Mouse (Mus musculus) midbrain, embryonic 11.5 days (tissue): ENCODE results near the gene Ttll1. TPM values are rescaled to one million over a fixed set of nuclear protein-coding genes. Genes with fewer than 3 reads are reported as not detected.
"Not testable (repeated sequence)": the region's sequence is repeated elsewhere in the genome, so short reads cannot be mapped to it uniquely, and the experiment has no call there.

Experiments
- ATAC-seq: fragments of 200-750 bp; cut with Nextera tagmentation; 2 replicates; pipeline ENCODE4 v1.8.0; 2017; ENCODE audit warnings: moderate TSS enrichment, moderate library complexity; ENCODE audit not compliant: low FRiP score
- DNase-seq: peaks from one replicate; pipeline ENCODE4 v3.0.0; 2015; ENCODE audit warnings: low spot score; ENCODE audit errors: missing footprints
- H3K27ac ChIP-seq: fragments of 300-500 bp; sonication (generic); 2 replicates; pipeline ENCODE4 v1.5.1; 2014; ENCODE audit warnings: low read depth, low read length
- H3K27me3 ChIP-seq: fragments of 300-500 bp; sonication (generic); 2 replicates; pipeline ENCODE4 v1.6.1; 2014; ENCODE audit warnings: mild to moderate bottlenecking, low read length, moderate library complexity, mixed read lengths; ENCODE audit not compliant: control insufficient read depth, insufficient read depth
- H3K36me3 ChIP-seq: fragments of 300-500 bp; sonication (generic); 2 replicates; pipeline ENCODE4 v1.6.1; 2014; ENCODE audit warnings: mild to moderate bottlenecking, low read length, moderate library complexity, mixed read lengths; ENCODE audit not compliant: control insufficient read depth, insufficient read depth
- H3K4me1 ChIP-seq: fragments of 300-500 bp; sonication (generic); 2 replicates; pipeline ENCODE4 v1.6.1; 2014; ENCODE audit warnings: low read length; ENCODE audit not compliant: control insufficient read depth, insufficient read depth
- H3K4me2 ChIP-seq: fragments of 300-500 bp; sonication (generic); 2 replicates; pipeline ENCODE4 v1.6.1; 2014; ENCODE audit warnings: mild to moderate bottlenecking, moderate library complexity
- H3K4me3 ChIP-seq: fragments of 300-500 bp; sonication (generic); 2 replicates; pipeline ENCODE4 v1.5.1; 2014; ENCODE audit warnings: low read depth, low read length
- H3K9ac ChIP-seq: fragments of 300-500 bp; sonication (generic); 2 replicates; pipeline ENCODE4 v1.6.1; 2014; ENCODE audit warnings: low read length
- H3K9me3 ChIP-seq: fragments of 300-500 bp; sonication (generic); 2 replicates; pipeline ENCODE4 v1.6.1; 2016; ENCODE audit warnings: low read length; ENCODE audit not compliant: control insufficient read depth
- WGBS: fragments of 180-500 bp; shearing (Covaris S2); extraction: QIAGEN DNeasy Blood & Tissue Kit; methylation state at CpG from one replicate; pipeline ENCODE4 v1.1.7; 2014; 5-methylcytosine and 5-hydroxymethylcytosine counted together
- polyA plus RNA-seq: library from polyadenylated mRNA; unstranded; fragments of >200 nt; fragmentation: Nextera tagmentation; extraction: Ambion mirVana; gene quantifications from 2 replicates; pipeline ENCODE4 v1.2.1, GENCODE M21; 2014

The Ttll1 gene
- polyA plus RNA-seq, 1 experiment from 2014 or later: 32.2 TPM

DNA sequence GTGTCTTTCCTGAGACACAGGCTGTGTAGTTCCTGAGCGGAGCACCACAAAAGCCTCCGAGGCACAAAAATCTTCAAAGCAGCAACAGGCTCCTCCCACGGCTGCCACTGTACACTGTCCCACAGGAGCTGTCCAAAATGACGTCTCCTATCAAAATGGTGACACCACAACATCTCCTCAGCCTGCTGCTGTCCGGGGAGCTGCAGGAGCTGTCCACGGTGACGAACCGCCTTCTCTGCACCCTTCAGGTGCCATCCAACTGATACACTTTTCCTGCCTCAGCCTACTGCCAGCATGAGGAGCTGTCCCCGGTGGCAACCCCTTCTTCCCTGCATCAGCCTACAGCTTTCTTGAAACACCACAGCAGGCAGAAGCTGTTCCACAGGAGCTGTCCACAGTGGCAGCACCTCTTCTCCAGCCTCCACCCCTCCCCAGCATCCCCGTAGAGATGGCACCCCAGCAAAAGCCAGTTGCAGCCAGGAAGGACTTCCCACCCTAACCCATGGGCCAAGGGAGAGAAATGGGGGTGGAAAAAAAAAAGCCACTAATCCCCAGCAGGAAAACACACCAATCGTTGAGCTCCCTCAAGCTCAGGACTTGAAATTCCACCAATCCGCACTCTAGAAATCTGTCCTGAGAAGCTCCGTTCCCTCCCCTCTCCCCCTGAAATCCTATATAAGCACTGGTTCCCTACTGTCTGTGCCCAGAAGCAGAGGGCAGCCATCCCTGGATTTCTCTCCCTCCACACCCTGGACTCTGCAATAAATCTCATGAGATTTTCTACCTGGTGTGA is 2.0 kb upstream of the Ttll1 start:
- Histone ChIP-seq H3K4me3 (no peak overlapping the region), H3K36me3 (no peaks in the 10 kb centered on the region), H3K9ac (no peak overlapping the region), H3K27ac (no peak overlapping the region), H3K4me1 (no peaks in the 10 kb centered on the region), H3K27me3 (no peaks in the 10 kb centered on the region), H3K4me2 (no peak overlapping the region), H3K9me3 (no peaks in the 10 kb centered on the region)
- 75% methylated on average over 13 of the region's 13 CpGs for WGBS
- DNase-seq: peak; percentile 49
- ATAC-seq: no peak

DNA sequence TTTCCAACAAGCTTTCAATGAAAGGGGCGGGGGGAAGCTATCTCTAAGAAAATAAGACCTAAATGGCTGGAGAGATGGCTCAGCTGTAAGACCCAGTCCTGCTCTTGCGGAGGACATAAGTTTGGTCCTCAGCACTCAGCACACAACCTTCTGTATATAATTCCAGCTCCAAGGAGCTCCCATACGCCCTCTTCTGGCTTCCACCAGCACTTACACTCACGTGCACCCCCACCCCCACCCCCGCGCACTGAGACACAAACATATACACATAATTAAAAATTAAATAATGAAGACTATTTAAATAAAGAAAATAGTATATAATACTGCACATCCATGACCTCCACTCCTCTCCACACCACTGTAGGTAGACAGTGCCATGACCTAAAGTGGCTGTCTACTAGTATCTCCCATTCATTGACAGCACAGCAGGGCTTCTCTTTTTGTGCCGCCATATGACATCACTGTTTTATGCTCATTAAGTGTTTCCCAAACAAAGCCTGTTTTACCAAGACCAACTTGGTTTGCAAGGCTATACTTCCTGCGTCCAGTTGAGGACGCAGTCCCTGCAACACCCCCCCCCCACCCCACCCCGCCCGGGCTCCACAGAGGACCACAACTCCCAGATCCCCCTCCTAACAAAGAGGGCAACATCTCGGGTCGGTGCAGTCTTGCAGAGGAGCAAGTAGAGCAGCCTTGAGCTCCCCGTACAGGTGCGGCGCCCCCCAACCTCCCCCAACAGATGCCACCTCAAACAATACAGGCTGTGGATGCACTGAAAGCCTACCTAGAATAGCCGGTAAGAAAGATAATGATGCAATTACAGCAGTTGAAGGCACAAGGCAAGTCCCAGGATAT is 516 bp downstream of the Ttll1 start:
- DNase-seq: no peak
- Histone ChIP-seq H3K9me3 (no peaks in the 10 kb centered on the region), H3K27me3 (no peaks in the 10 kb centered on the region), H3K27ac (peak overlapping the region; percentile 60), H3K9ac (peak overlapping the region; percentile 67), H3K4me3 (peak overlapping the region; percentile 55), H3K36me3 (no peaks in the 10 kb centered on the region), H3K4me2 (peak overlapping the region; percentile 81), H3K4me1 (no peaks in the 10 kb centered on the region)
- 27% methylated on average over 17 of the region's 17 CpGs for WGBS
- peak; percentile 84 for ATAC-seq

DNA sequence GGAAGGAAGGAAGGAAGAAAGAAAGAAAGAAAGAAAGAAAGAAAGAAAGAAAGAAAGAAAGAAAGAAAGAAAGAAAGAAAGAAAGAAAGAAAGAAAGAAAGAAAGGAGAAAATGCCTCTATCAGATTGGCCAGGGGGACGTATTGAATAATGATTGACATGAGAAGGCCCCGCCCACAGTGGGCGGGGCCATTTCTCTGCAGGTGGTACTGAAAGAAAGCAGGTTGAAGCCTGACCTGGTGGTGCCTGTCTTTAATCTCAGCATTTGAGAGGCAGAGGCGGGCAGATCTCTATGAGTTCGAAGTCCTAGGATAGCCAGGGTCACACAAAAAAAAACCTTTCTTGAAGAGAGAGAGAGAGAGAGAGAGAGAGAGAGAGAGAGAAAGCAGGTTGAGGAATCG is 9.2 kb downstream of the Ttll1 start:
- 73% methylated on average over 6 of the region's 6 CpGs for WGBS
- not testable (repeated sequence) for H3K4me2 ChIP-seq, H3K27me3 ChIP-seq, H3K27ac ChIP-seq, H3K4me3 ChIP-seq, H3K36me3 ChIP-seq, H3K9me3 ChIP-seq, H3K9ac ChIP-seq, ATAC-seq, H3K4me1 ChIP-seq
- DNase-seq: peak; percentile 62

DNA sequence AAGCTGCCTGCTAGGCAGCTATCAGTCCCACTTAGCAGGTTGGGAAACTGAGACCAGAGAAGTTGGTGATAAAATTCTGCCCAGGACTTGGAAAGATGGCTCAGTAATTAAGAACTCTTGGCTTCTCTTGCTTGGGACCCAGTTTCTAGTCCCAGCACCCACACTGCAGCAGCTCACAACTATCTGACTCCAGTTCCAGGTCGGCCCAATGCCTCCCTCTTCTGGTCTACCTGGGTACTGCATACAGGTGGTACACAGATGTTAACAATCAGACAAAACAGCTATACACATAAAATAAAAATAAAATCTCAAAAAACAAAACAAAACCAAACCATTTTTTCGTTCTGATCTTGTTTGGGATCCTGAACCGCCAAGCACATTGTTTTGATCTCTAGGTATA is 10.3 kb downstream of the Ttll1 start:
- DNase-seq (peak; percentile 71), ATAC-seq (no peak)
- Histone ChIP-seq H3K4me2 (no peak overlapping the region), H3K27me3 (no peaks in the 10 kb centered on the region), H3K4me3 (no peak overlapping the region), H3K4me1 (no peaks in the 10 kb centered on the region), H3K36me3 (peaks cover 9% of the 10 kb centered on the region; the same call in 1 of the 2 replicates), H3K9me3 (no peaks in the 10 kb centered on the region), H3K9ac (no peak overlapping the region), H3K27ac (no peak overlapping the region)
- 61% methylated on average over 3 of the region's 3 CpGs for WGBS

DNA sequence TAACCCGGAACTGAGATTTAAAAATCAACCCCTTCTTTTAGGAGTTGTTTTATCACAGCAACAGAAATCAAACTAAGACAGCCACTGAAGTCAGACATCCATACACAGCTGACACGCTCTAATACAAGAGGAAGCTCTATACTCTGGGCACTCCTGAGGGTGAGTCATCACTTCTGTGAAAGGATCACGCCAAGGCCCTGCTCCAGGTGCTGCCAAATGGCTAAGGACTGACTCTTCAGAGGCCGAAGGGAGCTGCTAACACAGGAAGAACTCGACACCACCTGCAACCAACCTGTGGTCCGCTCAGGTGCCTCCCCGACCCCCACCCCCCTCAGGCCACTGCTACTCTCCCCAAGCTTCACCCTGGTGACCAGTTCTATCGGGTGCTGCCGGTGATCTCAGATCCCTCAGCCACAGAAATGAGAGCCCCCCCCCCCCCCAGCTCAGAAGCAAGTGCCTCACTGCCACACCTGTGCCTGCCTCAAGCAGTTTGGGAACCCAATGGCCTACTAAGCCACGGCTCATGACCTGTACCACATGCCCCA is 11.4 kb downstream of the Ttll1 start:
- no peaks in the 10 kb centered on the region for H3K9me3 ChIP-seq
- no peak for ATAC-seq
- peaks cover 9% of the 10 kb centered on the region; the same call in 1 of the 2 replicates for H3K36me3 ChIP-seq
- H3K27me3 ChIP-seq: no peaks in the 10 kb centered on the region
- H3K9ac ChIP-seq: no peak overlapping the region
- no peaks in the 10 kb centered on the region for H3K4me1 ChIP-seq
- H3K4me3 ChIP-seq: no peak overlapping the region
- no peak overlapping the region for H3K27ac ChIP-seq
- 93% methylated on average over 10 of the region's 10 CpGs for WGBS
- DNase-seq: peak; percentile 69
- no peak overlapping the region for H3K4me2 ChIP-seq

DNA sequence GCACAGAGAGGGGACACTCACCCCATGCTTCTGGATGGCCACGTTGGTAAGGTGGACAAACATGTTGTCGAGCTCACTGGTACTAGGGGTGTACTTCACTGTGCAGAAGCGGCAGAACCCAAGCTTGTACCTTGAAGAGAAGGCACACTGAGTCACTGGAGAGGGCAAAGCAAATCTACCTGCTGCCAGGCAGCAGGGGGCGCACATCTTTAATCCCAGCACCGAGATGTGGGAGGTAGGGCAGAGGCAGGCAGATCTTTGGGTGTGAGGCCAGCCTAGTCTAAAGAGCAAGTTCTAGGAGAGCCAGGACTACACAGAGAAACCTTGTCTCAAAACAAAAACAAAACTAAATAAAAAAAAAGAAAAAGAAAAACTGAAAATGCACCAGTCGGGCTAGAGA is 13.4 kb downstream of the Ttll1 start:
- WGBS: 91% methylated on average over 6 of the region's 6 CpGs
- no peak overlapping the region for H3K4me2 ChIP-seq
- no peaks in the 10 kb centered on the region for H3K27me3 ChIP-seq
- ATAC-seq (no peak), DNase-seq (no peak)
- H3K9me3 ChIP-seq: no peaks in the 10 kb centered on the region
- H3K9ac ChIP-seq: no peak overlapping the region
- H3K4me3 ChIP-seq: no peak overlapping the region
- no peaks in the 10 kb centered on the region for H3K4me1 ChIP-seq
- H3K36me3 ChIP-seq: peaks cover 7% of the 10 kb centered on the region; the same call in 1 of the 2 replicates
- H3K27ac ChIP-seq: no peak overlapping the region

DNA sequence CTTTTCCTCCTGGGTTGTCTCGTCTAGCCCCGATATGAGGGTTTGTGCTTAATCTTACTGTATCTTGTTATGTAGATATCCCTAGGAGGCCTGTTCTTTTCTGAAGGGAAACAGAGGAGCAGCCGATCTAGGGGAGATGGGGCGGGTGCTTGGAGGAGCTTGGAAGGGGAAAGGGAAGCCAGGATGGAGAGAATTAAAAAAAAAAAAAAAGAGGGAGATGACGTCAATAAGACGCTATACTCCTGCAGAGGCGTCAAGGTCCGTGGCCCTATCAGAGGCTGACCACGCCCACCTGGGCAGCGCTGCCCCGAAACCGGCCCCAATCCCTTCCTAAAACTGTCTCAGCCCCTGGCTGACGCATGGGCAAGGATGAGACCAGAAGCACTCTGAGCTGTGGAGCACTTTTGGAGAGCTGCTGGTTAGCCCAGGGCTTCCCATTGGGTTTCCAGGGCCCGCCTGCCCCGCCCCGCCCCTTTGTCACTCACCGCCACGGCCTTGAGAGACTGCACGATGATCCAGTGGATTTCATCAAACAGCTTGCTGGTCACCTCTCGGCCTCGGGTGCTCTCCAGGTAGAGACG is 14.8 kb downstream of the Ttll1 start:
- Histone ChIP-seq H3K27me3 (no peaks in the 10 kb centered on the region), H3K4me1 (no peaks in the 10 kb centered on the region), H3K4me3 (0 out of 2 replicates have a peak overlapping the region, but pooled peaks have one; percentile 9), H3K36me3 (peaks cover 7% of the 10 kb centered on the region; the same call in 1 of the 2 replicates), H3K9me3 (no peaks in the 10 kb centered on the region), H3K4me2 (no peak overlapping the region; the same call in 1 of the 2 replicates), H3K9ac (no peak overlapping the region), H3K27ac (no peak overlapping the region)
- WGBS: 74% methylated on average over 22 of the region's 22 CpGs
- no peak for DNase-seq
- ATAC-seq: no peak

DNA sequence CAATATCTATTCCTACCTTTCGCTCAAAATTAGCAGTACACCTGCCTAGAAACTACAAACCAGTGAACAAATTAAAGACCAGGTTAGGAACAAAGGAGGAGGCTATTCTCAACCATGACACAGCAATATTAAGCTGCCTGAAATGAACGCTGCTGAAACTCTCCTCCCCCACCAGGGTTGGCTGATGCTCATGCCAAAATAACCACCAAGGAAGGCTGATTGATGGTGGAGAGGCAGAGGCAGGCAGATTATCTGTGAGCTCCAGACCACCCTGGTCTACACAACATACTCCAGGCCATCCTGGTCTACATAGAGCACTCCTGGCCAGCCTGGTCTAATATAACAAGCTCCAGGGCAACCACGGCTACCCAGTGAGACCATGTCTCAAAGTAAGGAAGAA is 15.5 kb downstream of the Ttll1 start:
- peaks cover 7% of the 10 kb centered on the region; the same call in 1 of the 2 replicates for H3K36me3 ChIP-seq
- no peaks in the 10 kb centered on the region for H3K9me3 ChIP-seq
- no peak overlapping the region for H3K27ac ChIP-seq
- H3K27me3 ChIP-seq: no peaks in the 10 kb centered on the region
- H3K4me1 ChIP-seq: no peaks in the 10 kb centered on the region
- H3K9ac ChIP-seq: no peak overlapping the region
- ATAC-seq (no peak), DNase-seq (no peak)
- 92% methylated on average over 3 of the region's 3 CpGs for WGBS
- H3K4me3 ChIP-seq: no peak overlapping the region
- H3K4me2 ChIP-seq: no peak overlapping the region
